Mouse (Mus musculus) forebrain, embryonic 14.5 days (tissue): Measurements from ENCODE around the gene Homer2. TPM values are rescaled to one million over a fixed set of nuclear protein-coding genes. Genes with fewer than 3 reads are reported as not detected.

Experiments
- ATAC-seq: fragments of 200-750 bp; cut with Nextera tagmentation; 2 replicates; pipeline ENCODE4 v1.8.0; 2017; ENCODE audit warnings: mild to moderate bottlenecking, moderate library complexity
- DNase-seq: peaks from one replicate; pipeline ENCODE4 v3.0.0-alpha.2; 2015; ENCODE audit warnings: low spot score
- H3K27ac ChIP-seq: fragments of 300-500 bp; sonication (generic); 2 replicates; pipeline ENCODE4 v1.5.1; 2014; ENCODE audit warnings: low read depth, mild to moderate bottlenecking, control low read depth, low read length, moderate library complexity
- H3K27me3 ChIP-seq: fragments of 300-500 bp; sonication (generic); replicated peaks from 2 replicates; pipeline ENCODE4 v1.6.1; 2014; ENCODE audit warnings: low read length, control low read depth, mixed read lengths; ENCODE audit not compliant: control insufficient read depth, insufficient read depth
- H3K36me3 ChIP-seq: fragments of 300-500 bp; sonication (generic); 2 replicates; pipeline ENCODE4 v1.6.1; 2014; ENCODE audit warnings: low read length, control low read depth; ENCODE audit not compliant: control insufficient read depth, insufficient read depth
- H3K4me1 ChIP-seq: fragments of 300-500 bp; sonication (generic); 2 replicates; pipeline ENCODE4 v1.6.1; 2014; ENCODE audit warnings: antibody characterized with exemption, low read length, control low read depth; ENCODE audit not compliant: control insufficient read depth, insufficient read depth
- H3K4me2 ChIP-seq: fragments of 300-500 bp; sonication (generic); 2 replicates; pipeline ENCODE4 v1.6.1; 2014; ENCODE audit warnings: mild to moderate bottlenecking, control low read depth, low read length
- H3K4me3 ChIP-seq: fragments of 300-500 bp; sonication (generic); 2 replicates; pipeline ENCODE4 v1.5.1; 2014; ENCODE audit warnings: low read depth, low read length, control low read depth
- H3K9ac ChIP-seq: fragments of 300-500 bp; sonication (generic); 2 replicates; pipeline ENCODE4 v1.6.1; 2014; ENCODE audit warnings: mild to moderate bottlenecking, low read length, control low read depth, moderate library complexity
- H3K9me3 ChIP-seq: fragments of 300-500 bp; sonication (generic); replicated peaks from 2 replicates; pipeline ENCODE4 v1.6.1; 2016; ENCODE audit warnings: low read length, control low read depth, mixed read lengths; ENCODE audit not compliant: control insufficient read depth
- WGBS: fragments of 180-500 bp; shearing (Covaris S2); extraction: QIAGEN DNeasy Blood & Tissue Kit; methylation state at CpG from one replicate; pipeline ENCODE4 v1.1.7; 2014; 5-methylcytosine and 5-hydroxymethylcytosine counted together
- polyA plus RNA-seq: library from polyadenylated mRNA; unstranded; fragments of >200 nt; fragmentation: Nextera tagmentation; extraction: Ambion mirVana; gene quantifications from 2 replicates; pipeline ENCODE4 v1.2.1, GENCODE M21; 2014

The Homer2 gene
- polyA plus RNA-seq, 1 experiment from 2014 or later: 16.6 TPM

DNA sequence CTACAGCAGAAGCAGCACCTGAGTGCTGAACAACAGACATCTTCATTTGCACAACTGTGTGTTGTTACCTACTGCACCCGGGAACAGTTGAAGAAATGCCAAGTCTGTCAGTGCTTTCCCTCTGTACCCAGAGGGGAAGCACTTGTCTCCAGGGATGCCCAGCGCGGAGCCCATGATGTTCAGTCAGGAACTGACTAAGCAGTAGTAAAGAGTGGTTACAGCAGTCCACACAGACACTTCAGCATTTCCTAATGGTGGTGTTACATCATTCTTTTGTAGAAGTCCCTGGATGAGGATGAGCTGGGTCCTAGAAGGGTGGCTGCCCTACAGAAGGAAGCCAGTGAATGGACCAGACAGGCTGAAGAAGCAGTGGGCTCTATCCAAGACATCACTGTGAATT, 129.5 kb downstream of the Homer2 start:
- H3K36me3 ChIP-seq: peaks cover 26% of the 10 kb centered on the region; the same call in 1 of the 2 replicates
- H3K9me3 ChIP-seq: no peaks in the 10 kb centered on the region
- 94% methylated on average over 3 of the region's 3 CpGs for WGBS
- H3K4me2 ChIP-seq: no peak overlapping the region
- no peak overlapping the region for H3K4me3 ChIP-seq
- peaks cover 3% of the 10 kb centered on the region; the same call in 1 of the 2 replicates for H3K4me1 ChIP-seq
- no peaks in the 10 kb centered on the region for H3K27me3 ChIP-seq
- H3K9ac ChIP-seq: no peak overlapping the region
- DNase-seq: no peak
- no peak overlapping the region for H3K27ac ChIP-seq
- no peak for ATAC-seq

DNA sequence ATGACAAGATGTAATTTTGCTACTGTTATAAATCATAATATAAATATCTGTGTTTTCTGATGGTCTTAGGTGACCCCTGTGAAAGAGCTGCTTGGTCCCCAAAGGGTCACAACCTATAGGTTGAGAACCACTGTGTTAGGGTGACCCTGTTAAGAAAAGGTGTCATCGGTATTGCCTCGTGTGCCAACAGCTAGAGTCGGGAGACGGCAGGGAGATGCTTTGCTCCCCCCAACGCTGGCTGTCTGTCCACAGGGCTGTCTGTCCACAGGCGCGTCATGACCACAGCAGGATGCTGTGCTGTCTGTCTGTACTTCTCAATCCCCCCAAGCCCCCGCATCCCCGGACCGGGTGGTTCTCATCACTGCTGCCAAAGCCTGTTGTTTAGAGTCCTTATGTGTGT, 131.7 kb downstream of the Homer2 start:
- WGBS: 94% methylated on average over 10 of the region's 10 CpGs
- Histone ChIP-seq H3K9ac (no peak overlapping the region), H3K4me3 (no peak overlapping the region), H3K4me1 (peaks cover 12% of the 10 kb centered on the region), H3K36me3 (peaks cover 26% of the 10 kb centered on the region; the same call in 1 of the 2 replicates), H3K27me3 (no peaks in the 10 kb centered on the region), H3K4me2 (no peak overlapping the region), H3K9me3 (no peaks in the 10 kb centered on the region), H3K27ac (no peak overlapping the region)
- DNase-seq: no peak
- no peak for ATAC-seq

- no peak overlapping the region for H3K9ac ChIP-seq
- H3K27me3 ChIP-seq: no peaks in the 10 kb centered on the region
- H3K4me2 ChIP-seq: no peak overlapping the region
- H3K4me1 ChIP-seq: peaks cover 12% of the 10 kb centered on the region
- H3K4me3 ChIP-seq: no peak overlapping the region
- peaks cover 26% of the 10 kb centered on the region; the same call in 1 of the 2 replicates for H3K36me3 ChIP-seq
- ATAC-seq: no peak
- WGBS: 94% methylated on average over 9 of the region's 9 CpGs
- no peaks in the 10 kb centered on the region for H3K9me3 ChIP-seq
- no peak for DNase-seq
- H3K27ac ChIP-seq: no peak overlapping the region
Measured at GRCm38 (mm10) chr7:81573821-81574220, 133.5 kb downstream of the Homer2 start.

- H3K9me3 ChIP-seq: no peaks in the 10 kb centered on the region
- H3K27ac ChIP-seq: no peak overlapping the region
- peaks cover 12% of the 10 kb centered on the region for H3K4me1 ChIP-seq
- H3K9ac ChIP-seq: no peak overlapping the region
- no peak overlapping the region for H3K4me3 ChIP-seq
- no peaks in the 10 kb centered on the region for H3K27me3 ChIP-seq
- peaks cover 21% of the 10 kb centered on the region; the same call in 1 of the 2 replicates for H3K36me3 ChIP-seq
- ATAC-seq: no peak
- DNase-seq: no peak
- 0 out of 2 replicates have a peak overlapping the region, but pooled peaks have one; percentile 75 for H3K4me2 ChIP-seq
- whole genome bisulfite sequencing: 93% methylated on average over 6 of the region's 6 CpGs
Measured at GRCm38 (mm10) chr7:81573397-81573796, 133.9 kb downstream of the Homer2 start.

DNA sequence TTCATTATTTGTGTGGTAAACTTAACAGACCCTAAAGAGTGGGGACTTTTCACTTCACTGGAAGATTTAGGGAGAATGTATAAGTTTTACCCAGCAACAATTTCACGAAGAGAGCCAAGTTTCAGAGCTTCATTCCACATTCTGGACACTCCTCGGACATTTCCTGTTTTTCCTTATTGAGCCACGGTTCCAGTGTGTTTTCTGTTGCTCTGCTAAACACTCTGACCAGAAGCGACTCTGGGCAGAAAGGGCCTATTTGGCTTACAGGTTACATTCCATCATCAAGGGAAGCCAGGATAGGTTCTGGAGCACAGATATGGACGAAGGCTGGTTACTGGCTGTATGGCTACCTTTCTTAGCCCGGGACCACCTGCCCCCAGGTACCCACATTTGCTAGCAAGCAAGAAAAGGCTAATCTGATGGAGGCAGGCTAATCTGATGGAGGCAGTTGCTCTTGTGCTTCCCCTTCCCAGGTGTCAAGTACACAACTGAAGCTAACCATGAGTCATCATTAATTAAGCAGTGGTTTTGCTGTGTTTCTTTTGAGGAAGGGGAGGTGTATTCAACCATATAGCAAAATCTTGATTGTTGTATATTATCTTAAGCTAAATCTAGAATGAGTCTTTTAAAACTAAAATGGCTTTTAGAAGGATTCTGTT, 134.6 kb downstream of the Homer2 start:
- no peak for DNase-seq
- H3K4me3 ChIP-seq: peak overlapping the region; percentile 84
- H3K27me3 ChIP-seq: no peaks in the 10 kb centered on the region
- H3K36me3 ChIP-seq: peaks cover 15% of the 10 kb centered on the region; the same call in 1 of the 2 replicates
- no peaks in the 10 kb centered on the region for H3K9me3 ChIP-seq
- peaks cover 12% of the 10 kb centered on the region for H3K4me1 ChIP-seq
- no peak for ATAC-seq
- H3K4me2 ChIP-seq: peak overlapping the region; percentile 75
- peak overlapping the region; percentile 89 for H3K9ac ChIP-seq
- no peak overlapping the region for H3K27ac ChIP-seq
- 80% methylated on average over 6 of the region's 6 CpGs for WGBS

DNA sequence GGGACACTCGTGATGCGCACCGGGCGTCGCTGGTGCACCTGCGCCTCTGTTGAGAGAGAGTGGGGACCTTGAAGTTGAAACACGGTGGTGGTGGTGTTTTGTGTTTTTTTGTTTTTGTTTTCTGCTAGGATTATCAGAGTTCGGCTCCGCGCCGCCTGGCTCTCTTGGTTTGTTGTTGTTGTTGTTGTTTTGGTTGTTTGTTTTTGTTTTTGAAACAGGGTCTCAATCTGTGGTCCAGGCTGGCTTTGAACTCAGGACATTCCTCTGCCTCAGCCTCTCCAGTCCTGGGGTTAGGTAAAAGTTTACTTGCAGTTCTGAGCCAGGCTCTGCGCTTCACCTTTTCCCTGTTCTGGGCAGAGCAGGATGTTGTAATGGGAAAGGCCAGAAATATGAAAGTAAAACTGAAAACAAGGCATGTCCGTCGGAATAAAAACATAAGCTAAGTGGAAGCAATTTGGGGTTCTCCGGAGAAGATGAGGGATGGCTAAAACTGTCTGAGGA, 135.3 kb downstream of the Homer2 start:
- H3K36me3 ChIP-seq: peaks cover 13% of the 10 kb centered on the region; the same call in 1 of the 2 replicates
- no peaks in the 10 kb centered on the region for H3K27me3 ChIP-seq
- H3K4me1 ChIP-seq: peaks cover 12% of the 10 kb centered on the region
- H3K9ac ChIP-seq: peak overlapping the region; percentile 89
- 19% methylated on average over 15 of the region's 15 CpGs for WGBS
- no peak for DNase-seq
- H3K27ac ChIP-seq: peak overlapping the region; percentile 95
- no peak for ATAC-seq
- peak overlapping the region; percentile 75 for H3K4me2 ChIP-seq
- H3K4me3 ChIP-seq: peak overlapping the region; percentile 84
- H3K9me3 ChIP-seq: no peaks in the 10 kb centered on the region

- DNase-seq: peak; percentile 98
- H3K9me3 ChIP-seq: no peaks in the 10 kb centered on the region
- under 1% methylated on average over 95 of the region's 96 CpGs for WGBS
- peaks cover 13% of the 10 kb centered on the region; the same call in 1 of the 2 replicates for H3K36me3 ChIP-seq
- peak; percentile 100 for ATAC-seq
- H3K4me3 ChIP-seq: peak within 1 kb of the TSS; percentile 84
- H3K9ac ChIP-seq: peak within 1 kb of the TSS; percentile 89
- H3K27ac ChIP-seq: peak within 1 kb of the TSS; percentile 95
- H3K4me1 ChIP-seq: peaks cover 12% of the 10 kb centered on the region
- peak within 1 kb of the TSS; percentile 75 for H3K4me2 ChIP-seq
- no peaks in the 10 kb centered on the region for H3K27me3 ChIP-seq
Measured at GRCm38 (mm10) chr7:81571108-81571940, 136.0 kb downstream of the Homer2 start, which contains the start of gene Whamm. Whamm (plus strand) TSS chr7:81571266.

GRCm38 (mm10) chr7:81570752-81571107, 136.6 kb downstream of the Homer2 start:
- Histone ChIP-seq H3K4me1 (peaks cover 12% of the 10 kb centered on the region), H3K27ac (no peak overlapping the region), H3K9ac (no peak overlapping the region), H3K4me3 (peak overlapping the region; percentile 84), H3K9me3 (no peaks in the 10 kb centered on the region), H3K36me3 (peaks cover 10% of the 10 kb centered on the region; the same call in 1 of the 2 replicates), H3K27me3 (no peaks in the 10 kb centered on the region), H3K4me2 (peak overlapping the region; percentile 75)
- ATAC-seq: no peak
- DNase-seq: no peak
- 4% methylated on average over 5 of the region's 5 CpGs for WGBS
